Mouse (Mus musculus) adrenal gland, adult 2 months (tissue): ENCODE measurements at regions not wholly inside any gene's neighbourhood (a gene's known extent, or its start where the extent isn't known, plus 50 kb on each side); places are given as distances from the start of the nearest gene placed in this dataset.

Experiments
- DNase-seq: peaks from one replicate; pipeline ENCODE4 v3.0.0; 2021

DNA sequence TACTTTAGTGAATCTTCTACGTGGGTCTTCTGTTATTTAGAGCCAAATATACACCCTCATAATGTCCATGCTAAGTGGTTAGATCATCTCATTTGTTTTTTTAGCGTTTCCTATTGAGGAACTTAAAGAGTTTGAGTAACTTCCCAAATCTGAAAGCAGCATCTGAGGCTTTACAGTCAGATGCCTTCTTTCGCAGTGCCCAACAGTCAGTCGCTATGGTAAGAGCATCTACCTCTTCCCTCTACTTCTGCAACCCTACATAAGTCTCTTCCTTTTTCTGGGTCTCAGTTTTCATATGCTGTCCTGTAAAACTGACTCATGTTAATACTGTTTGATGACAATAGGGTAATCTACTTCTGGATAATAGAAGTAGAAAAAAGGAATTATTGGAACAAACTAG lies 146.8 kb downstream of the Ktn1 start:
- no peak for DNase-seq

DNA sequence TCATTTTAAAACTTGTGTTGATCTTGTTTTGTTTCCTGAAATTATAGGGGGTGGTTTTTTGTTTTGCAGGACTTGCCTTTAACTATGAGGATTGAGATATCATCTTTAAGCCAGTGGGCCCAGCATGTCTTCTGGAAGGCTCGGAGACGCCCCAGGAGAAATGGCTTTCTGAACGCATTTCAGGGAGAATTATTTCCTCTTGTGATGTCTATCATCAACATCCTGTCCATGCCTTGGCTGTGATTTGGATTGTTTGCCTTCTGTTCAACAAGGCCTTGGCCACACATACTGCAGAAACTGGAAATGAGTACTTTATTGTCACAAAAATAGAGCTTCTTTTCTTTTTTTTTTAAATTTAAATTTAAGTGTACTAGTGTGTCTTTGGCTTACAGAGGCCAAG lies 150.0 kb downstream of the Ktn1 start:
- DNase-seq = no peak

DNA sequence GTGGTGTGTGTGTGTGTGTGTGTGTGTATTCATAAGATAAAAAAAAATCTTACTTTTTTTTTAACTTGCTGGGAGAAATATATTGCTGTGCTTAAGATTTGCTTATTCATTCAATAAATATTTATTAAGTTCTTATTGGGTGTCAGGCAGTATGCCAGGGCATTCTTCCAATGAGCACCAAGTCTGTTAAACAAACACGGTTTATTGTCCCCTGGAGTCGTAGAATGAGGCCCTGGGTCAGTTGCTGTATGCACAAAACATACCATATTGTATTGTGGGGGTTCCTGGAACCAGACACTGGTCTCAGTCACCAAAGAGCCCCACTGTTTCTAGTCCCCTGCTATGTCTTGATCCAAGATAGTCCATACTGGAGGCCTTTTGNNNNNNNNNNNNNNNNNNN lies 151.3 kb downstream of the Ktn1 start:
- no peak for DNase-seq

DNA sequence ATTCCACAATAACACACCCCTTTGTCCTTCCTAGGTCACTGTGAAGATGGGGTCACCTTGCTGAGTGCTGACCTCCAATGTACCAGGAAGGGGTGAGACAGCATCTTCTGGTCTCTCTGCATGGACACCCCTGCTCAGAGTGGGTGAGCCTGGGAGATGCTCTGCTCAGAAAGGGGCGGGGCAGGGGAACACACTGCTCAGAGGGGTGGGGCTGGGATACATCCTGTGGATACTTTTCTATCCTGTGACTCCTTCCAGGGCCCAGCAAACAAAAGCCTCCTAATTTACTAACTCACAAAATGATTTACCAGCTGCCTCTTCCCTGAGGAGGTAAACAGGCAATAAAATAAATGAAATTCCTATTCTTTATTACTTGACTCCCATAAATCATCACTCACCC lies 157.0 kb downstream of the Ktn1 start:
- no peak for DNase-seq

DNA sequence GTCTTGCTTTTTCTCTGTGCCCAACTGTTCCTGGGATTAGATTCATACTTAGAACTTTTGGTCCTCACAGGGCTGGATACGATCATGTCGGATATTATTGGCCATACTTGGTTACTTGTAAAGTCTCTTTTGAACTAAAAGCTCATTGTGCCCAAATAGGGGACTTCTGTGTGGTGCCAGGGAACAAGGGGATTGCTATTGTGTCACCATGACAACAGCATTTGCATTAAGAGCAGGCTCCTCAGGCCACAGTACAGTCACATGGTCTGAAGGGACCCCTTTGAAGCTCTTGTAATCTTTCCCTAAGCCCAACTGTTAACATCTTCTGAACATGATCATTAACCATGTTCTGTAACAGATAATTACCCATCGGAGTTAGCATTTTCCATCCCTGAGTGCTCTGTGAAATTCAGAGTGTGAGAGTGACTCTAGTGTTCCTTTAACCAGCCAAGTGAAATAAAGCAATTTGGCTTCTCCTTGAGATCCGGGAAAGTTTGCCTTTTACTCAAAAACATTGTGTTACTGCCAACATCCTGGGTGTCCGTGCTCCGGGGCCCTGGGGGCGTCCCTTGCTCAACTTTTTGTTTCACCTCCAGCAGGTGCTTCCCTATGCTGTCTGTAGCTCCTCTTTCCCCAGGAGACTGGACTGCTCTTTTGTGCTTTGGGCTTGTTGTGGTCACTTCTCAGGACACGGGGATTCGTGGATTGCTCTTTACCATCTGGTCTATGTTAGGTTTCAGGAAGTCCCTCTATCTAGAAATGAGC lies 157.7 kb downstream of the Ktn1 start:
- DNase-seq = no peak

DNA sequence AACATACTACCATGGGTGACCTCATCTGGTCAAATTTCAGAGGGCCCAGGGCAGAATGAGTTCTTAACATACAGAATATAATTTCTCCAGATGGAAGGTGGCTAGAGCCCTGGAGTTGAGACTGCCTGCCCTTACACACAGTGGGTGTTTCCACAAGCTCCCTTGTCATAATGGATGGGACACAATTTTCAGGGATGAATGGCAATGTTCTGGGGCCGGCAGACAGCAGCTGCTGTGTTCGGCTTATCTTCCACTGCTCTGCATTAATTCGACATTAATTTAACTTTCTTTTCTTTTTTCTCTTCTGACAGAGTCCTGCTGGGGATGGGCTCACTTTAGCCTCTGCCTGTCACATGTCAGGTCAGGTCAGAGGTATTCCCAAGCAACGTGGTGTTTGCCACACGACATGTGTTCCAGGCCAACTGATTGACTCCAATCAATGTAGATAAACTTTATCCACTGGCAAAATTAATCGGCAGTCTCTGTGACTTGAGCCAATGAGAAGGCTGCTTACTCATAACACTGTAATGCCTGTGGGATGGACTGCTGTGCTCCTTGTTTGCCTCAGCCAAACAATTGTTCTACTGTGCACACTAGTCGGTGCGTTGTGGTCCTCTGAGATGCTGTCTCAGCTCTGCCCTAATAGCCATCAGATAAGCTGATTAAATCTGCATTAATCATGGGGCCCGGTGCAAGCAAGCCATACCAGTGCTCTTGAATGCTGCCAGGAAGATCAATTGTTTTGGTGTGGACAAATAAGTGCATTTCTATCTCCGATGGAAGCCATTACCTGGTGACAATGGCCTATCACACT lies 160.1 kb downstream of the Ktn1 start:
- DNase-seq = no peak

DNA sequence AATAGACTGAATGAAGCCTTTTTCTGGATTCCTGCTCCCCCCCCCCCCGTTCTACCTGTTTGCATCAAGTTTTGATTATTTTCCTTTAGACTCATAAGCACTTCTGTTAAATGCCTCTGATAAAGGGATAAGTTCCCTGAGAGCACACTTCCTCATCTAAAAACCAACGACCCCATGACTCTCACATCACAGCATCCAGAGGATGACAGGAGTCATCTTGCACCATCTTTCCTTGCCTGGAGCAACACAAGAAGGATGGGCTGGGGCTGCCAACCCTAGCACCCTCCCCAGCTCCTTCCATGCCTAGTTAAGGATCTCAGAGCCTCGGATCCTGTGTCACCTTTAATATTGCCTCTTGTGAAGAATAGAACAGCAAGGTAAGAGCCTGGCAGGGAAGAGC lies 170.0 kb downstream of the Ktn1 start:
- no peak for DNase-seq

DNA sequence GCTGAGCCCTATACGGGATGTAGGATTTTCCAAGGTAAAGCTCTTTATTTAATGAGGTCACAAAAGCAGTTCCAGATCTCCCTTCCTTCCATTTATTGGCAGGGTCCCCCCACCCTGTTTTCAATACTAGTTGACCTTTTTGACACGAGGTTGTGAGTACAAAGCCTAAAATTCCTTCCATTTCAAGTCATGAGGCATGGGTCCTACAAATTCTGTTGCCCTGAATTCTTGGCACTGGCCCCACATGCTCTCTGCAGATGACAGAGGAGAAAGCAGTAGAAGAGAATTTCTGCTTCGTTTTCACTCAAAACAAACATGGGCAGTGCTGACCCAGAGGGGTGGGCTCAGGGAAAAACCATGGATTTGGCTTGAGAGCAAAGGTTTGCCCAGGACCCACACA lies 170.4 kb downstream of the Ktn1 start:
- DNase-seq = no peak

DNA sequence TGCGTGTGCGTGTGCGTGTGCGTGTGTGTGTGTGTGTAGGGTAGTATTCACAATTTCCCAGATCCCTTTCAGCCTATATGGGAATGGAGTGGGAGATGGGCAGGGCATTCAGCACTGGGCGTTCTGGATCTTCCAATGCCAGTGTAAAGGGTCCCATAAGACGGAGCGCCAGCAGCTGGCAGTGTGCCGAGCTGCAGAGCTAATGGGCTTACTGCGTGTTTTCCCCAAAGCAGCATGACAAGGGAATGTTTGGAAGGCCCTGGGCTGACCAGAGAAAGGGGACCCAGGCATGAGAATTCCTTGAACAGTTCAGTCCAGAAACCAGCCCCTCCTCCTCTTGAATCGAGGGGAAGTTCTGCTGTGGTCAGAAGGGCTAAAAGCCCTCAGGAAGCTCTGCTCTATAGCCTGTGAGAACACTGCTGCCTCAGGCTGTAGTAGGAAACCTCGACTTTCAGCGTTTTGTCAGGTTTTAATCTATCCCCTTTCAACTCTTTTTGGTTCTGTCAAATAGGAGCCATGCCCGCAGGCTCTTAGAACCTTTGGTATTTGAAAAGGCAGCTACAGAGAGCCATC lies 172.4 kb downstream of the Ktn1 start:
- DNase-seq = no peak

DNA sequence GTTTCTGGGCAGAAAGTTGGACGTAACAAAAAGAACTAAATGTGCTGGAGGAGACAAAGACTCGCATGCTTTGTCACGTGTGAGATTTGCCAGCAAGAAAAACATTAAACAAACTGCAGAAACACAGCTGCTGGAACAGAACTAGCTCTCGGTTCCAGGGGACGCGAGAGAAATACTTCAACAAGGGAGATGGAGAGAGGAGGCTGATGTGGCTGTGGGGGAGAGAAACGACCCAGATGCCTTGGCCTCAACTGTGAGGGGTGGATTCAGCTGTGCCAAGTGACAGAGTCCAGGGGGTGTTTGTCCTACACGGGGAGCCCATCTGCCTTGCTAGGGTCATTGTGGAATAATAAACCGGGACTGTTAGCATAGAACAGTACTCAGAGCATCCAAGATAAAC lies 174.9 kb downstream of the Ktn1 start:
- no peak for DNase-seq

DNA sequence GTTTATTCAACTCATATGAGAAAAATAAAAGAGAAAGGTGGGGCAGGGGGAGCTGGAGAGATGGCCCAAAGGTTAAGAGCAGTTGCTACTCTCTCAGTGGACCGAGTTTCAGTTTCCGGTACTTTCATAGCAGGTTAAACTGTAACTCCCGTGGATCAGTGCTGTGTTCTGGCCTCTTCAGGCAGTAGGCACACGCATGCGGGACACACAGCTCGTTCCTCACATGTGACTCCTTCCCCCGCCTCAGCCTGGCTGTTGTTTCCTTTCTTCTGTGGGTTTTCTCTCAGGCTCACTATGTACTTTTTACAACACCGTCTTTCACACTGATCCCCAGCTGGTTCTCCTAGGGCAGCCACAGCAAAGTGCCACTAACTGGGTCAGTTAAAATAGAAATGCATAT lies 175.4 kb downstream of the Ktn1 start:
- DNase-seq = no peak

DNA sequence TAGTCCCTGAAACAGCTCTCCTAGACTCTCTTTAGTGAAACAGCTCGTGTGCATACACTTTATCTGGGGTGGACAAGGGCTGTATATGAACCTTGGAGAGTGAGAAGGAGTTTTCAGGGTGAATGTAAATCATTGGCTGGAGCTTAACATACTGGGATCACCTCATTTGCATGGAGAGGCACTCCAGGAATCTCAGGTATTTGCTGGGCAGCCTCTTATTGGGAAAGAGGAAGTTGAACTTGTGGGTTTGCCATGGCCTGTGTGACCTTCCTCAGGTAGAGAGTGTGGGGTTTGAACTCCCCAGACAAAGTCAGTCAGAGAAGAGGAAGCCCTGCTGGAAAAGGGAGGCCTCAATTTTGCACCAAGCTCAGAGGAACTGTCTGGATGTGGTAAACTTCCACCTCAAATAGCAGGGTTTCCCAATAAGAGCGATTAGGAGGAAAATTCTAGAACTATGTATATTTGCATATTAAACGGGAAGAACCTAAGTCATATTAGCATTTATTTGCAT lies 177.3 kb downstream of the Ktn1 start:
- DNase-seq = no peak

DNA sequence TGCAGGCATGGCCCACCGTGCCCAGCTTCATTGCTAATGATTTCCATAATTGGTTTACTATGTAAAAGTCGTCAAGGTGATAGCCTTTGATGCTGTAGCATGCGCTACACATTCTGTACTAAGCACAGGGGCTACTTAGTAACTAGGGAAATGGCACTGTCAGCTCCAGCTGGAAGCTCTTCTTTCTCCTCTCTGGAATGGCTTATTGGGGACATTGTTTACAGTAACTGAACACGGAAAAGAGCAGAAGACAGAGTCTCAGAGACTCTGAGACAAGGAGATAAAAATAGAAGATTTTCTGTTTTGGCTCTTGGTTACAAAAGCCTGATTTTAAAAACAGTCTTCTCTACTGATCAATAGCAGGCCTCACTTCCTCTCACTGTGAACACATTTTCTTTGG lies 178.3 kb downstream of the Ktn1 start:
- no peak for DNase-seq

DNA sequence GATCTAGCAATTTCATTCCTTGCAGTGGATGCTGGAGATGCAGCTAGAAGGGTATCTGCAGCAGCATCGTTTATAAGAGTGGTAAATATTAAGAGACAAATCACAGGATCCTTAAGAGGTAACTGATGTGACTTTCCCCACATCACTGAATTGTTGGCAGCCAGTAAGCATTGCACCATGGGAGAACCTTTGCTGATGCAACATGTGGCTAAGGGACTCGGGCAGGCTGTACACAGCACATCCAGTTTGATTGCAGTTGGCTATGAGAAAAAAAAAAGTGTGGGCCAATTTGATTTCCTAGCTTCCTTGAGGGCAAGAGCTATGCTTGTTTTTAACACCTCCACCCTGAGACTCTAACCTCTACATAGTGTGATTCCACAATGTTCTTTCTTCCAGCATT lies 179.4 kb downstream of the Ktn1 start:
- DNase-seq = peak; percentile 23

DNA sequence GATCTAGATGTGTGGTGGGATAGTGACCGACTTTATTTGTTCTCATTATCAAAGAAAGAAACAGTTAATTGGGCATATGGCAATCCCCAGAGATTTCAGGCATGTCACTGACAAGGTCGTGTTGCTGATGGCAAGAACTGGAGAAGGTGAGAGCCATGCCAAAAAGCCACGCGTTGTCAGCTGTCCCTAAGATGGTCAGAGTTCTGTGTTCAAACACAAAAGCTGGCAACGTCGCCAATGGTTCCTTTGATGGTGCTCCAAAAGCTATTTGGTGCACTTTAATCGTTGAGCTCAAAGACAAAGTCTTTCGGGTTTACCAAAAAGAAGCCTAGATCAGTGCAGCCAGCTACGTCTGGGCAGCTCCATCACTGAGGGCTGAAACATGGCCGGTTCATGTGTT lies 185.4 kb downstream of the Ktn1 start:
- DNase-seq = no peak

DNA sequence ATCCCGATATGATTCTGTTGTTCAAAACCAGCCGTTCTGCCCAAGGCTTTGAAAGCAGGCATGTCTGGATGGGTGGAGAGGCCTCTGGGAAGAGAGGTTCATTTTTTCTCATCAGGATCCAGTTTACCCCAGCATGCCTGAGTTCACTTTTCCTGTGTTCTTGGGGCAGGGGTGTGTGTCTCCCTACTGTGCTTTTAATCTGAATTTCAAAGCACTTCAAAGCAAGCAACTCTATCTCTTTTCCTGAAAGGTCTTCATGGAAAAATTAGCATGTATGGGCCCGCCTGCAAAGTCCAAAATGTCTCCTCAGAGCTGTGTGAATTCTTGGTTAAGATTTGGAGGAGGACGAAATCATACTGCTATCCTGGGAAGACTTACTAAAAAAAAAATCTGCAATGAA lies 187.2 kb downstream of the Ktn1 start:
- DNase-seq = no peak

DNA sequence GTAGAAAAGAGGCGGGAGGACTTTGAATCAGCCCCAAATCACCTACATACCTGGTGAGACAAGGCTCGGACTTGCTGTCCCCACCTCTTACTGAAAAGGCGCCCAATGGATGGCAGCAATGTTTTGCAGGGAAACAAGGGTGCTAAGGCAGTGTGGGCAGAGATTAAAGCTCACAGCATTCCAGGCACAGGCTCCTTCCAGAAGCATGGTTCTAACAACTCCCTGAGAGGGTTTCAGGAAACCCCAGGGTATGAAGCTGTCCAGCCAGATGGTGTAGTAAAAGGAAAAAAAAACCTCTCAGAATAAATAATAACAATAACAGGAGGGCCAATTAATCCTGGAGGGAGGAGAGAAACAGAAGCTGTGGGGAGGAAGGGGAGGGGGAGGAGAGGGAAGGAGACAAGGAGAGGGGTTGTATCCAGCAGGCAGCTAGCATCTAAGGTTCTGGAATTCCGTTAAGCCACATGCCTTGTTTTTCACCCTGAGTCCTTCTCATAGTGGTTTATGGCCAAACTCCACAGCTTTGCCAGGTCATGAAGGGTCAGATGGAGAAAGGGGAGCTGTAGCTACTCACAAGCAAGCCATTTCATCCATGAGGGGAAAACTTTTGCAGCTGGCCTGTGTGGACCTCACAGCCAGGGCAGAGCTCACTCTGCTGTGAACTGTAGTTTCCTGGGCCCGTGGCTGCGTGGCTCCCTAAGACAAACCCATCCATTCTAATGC lies 191.4 kb downstream of the Ktn1 start:
- DNase-seq = no peak

DNA sequence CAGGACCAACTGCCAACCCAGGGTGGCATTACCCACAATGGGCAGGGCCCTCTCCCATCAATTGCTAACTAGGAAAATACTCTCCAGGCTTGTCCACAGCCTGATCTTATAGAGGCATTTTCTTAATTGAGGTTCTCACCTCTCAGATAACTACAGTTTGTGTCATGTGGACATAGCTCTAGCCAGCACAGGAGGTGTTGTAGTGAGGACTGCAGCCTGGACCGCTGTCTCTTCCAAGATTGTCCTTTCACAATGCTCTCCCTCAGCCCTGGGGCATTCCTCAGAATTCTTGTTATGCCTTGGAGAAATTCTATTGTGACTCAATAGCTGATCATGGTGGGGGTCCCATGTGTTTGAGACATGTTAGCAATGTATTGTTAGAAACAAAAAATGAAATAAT lies 196.1 kb downstream of the Ktn1 start:
- no peak for DNase-seq

DNA sequence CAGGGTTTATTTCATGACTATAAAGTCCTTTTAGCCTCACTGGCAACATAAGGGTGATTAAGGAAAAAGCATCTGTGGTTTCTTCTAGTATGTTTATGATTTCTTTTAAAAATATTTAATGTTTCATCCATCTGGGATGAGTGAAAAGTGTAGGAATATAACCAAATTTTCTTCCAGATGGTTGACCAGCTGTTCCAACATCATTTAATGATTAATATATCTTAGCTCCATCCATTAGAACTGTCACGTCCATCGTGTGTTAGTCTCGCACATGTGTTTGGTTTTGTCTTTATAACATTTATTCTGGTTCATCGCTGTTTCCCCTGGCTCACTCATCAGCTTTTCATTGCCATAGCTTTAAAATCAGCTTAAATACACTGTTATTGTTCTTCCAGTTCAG lies 200.6 kb downstream of the Ktn1 start:
- no peak for DNase-seq

DNA sequence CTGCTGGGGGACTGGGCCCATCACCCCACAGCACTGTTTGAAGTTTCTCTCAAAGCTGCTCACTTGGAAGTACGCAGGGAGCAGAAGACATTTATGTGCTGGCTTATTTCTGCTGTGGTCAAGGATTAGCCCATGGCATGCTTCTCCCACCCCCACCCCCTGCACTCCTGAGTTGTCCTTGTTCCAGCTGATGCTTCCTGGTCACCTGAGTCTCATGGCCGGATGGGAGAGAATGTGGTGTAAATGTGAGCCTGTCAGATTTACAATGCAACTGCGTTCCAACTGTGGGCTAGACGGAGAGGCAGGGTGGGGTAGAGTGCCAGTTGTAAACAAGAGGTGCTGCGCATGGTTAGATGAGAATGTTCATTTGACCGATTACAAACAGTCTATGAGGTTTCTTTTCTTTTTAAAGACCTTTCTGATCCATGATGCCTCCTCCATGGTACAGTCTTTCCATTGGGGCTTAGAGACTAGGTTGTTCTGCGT lies 208.1 kb downstream of the Ktn1 start:
- no peak for DNase-seq

DNA sequence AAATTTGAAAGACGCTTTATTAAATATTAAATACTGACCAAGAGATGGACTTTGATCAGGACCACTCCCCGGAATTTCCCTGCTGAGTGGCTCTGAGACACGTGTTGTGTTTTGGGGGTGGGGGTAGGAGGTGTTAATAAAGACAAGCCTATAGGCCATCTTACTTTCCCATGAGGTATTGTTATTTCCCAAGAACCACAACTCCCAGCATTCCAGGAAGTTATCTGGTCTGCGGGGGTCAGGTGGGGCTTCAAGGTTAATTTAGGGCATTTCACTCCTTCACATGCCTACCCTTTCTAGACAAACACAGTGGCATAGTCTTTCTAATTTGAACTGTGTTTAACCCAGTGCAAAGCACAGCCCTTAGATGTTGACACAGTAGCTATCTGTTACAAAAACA lies 209.0 kb downstream of the Ktn1 start:
- no peak for DNase-seq
